Mouse (Mus musculus): ENCODE data around the gene Gm17622. TPM values are rescaled to one million over a fixed set of nuclear protein-coding genes. Genes with fewer than 3 reads are reported as not detected.
A peak's percentile ranks its signal among the peaks of the same experiment; 100 is the strongest.

Gm17622 gene
- polyA plus RNA-seq, 1 experiment from 2014 or later: not detected

DNA sequence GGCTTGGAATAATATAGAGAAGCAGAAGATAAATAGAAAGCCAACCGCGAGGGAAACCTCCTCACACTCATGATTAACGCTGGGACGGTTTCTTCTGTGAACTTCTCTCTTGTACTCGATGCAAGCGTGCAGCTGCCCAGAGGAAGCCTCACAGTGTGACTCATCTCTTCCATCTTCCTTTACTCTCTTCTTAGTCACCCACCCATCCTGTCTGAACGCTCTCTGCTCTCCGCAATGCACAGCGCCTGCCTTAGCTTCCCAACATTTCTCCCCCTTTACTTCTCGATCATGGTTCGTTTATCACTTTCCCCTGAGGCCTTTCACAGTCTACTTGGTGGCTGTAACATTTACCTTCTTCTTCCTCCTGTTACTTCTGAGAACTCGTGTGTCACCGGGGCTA lies 20.1 kb downstream of the Gm17622 start:
- DNase-seq (ENCODE audit: low spot score): peak; percentile 40

GRCm38 (mm10) chr13:96511262-96511661 lies 20.7 kb downstream of the Gm17622 start:
- DNase-seq (ENCODE audit: low spot score): no peak

DNA sequence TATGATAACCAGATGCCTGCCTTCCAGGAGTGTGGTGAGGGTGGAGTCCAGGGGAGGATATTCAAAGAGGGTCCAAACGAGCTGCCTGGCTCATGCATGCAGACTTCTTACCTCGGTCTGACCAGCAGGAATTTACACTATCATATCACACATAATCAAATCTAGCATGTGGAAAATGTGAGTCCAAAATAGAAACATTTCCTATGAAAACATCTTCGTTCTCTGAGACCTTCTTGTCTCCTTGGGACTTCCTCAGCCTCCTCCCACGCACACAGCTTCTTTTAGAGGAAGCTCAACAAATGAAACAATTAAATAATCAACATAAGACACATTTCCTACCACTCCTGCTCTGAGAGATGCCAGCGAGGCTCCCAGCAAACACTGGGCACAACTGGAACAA lies 21.4 kb downstream of the Gm17622 start:
- DNase-seq (ENCODE audit: low spot score): no peak

- no peak for DNase-seq (ENCODE audit: low spot score)
Observed at GRCm38 (mm10) chr13:96514154-96514942, 23.8 kb downstream of the Gm17622 start.

DNA sequence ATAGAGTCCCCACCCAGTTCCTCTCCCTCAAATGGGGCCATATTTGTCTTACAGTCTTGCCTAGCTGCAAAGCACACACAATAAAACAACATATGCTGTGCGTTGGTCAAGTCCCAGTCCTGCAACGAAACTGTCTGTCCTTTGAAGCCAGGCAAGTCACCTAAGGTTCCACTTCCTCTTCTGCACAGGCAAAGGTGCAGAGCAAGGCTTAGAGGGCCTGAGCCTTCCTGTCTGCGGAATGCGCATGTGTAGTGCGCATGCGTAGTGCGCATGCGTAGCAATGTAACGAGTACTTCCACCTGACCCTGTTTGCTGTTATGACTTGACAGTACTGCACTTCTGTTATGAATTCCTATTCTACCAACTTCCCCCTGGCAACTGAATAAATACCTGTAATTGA lies 25.7 kb downstream of the Gm17622 start:
- DNase-seq (ENCODE audit: low spot score): no peak

- DNase-seq (ENCODE audit: low spot score): no peak
Observed at GRCm38 (mm10) chr13:96517335-96517734, 26.8 kb downstream of the Gm17622 start.

DNA sequence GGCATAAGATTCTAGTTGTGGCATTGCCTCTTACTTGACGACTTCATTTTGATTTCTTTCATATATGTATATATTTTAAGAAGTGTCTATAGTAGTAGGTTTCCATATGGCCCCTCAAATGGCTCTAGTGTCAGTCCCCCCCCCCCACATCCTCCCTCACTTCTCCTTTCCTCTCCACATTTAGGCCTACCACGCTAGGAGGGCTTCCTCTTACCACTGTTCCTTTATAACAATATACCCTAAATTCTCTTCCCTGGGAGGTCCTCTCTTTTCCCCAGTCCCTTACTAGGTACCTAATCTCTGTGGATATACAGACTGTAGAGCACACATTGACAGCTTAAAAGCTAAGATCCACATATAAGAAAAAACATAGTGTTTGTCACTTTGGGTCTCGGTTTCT lies 30.8 kb downstream of the Gm17622 start:
- DNase-seq (ENCODE audit: low spot score): no peak

GRCm38 (mm10) chr13:96527022-96527421 lies 36.5 kb downstream of the Gm17622 start:
- DNase-seq (ENCODE audit: low spot score): no peak

- DNase-seq (ENCODE audit: low spot score): no peak
Observed at GRCm38 (mm10) chr13:96527856-96528255, 37.3 kb downstream of the Gm17622 start.

DNA sequence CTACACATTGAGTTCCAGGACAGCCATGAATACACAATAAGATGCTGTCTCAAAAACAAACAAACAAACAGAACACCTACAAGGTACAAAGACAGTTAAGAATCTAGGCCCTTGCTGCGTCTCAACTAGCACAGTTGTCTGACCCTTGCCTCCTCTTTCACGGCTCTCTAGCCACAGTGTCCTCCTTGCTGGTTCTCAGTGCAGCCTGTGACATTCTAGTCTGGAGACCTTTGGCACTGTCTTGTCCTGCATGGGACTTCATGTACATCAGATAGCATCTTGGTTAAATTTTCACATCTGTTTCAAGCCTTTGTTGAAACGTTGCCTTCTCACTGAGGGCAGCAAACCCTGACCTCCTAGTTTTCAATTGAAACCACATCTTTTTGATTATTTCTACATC lies 38.2 kb downstream of the Gm17622 start:
- no peak for DNase-seq (ENCODE audit: low spot score)

GRCm38 (mm10) chr13:96529542-96529941 lies 39.0 kb downstream of the Gm17622 start:
- DNase-seq (ENCODE audit: low spot score): no peak

GRCm38 (mm10) chr13:96530064-96530463 lies 39.5 kb downstream of the Gm17622 start:
- no peak for DNase-seq (ENCODE audit: low spot score)

DNA sequence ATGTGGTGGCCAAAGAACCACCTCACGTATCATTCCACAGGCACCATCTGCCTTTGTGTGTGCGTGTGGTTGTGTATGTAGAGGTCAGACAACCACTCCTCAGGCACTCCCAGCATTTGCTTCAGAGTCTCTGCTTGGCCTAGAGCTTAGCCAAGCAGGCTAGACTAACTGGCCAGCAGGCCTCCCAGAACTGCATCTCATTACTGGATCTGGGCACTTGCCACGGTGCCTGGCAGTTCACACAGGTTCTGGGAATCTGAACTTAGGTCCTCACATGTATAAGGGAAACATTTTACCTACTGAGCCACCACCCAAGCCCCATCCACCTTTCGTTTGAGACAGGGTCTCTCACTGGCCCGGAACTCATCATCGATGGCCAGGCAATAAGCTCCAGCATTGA lies 41.6 kb downstream of the Gm17622 start:
- DNase-seq (ENCODE audit: low spot score): no peak

- no peak for DNase-seq (ENCODE audit: low spot score)
Observed at GRCm38 (mm10) chr13:96533742-96534141, 43.2 kb downstream of the Gm17622 start.

GRCm38 (mm10) chr13:96536821-96537572 lies 46.5 kb downstream of the Gm17622 start:
- DNase-seq (ENCODE audit: low spot score): no peak

DNA sequence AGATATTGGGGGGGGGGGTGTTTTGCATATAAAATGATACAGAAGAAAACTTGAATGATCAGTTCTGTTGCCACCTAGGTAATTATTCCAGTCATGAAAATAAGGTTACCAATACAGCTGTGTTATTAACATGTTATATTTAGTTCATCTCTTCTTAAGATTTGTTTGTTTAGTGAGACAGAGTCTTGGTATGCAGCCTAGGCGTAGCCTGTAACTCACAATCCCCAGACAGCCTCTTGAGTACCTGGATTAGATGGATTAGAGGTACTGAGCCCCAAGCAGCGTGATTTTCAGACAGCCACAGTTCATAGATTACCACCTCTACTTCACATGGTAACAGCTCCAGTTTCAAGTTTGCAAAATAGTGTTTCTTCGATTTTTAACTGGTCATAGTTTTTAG lies 47.6 kb downstream of the Gm17622 start:
- DNase-seq (ENCODE audit: low spot score): no peak

Other genes starting within 250 kb of the Gm17622 start
- 15.8 and 23.3 TPM in 2 replicates for gene Poc5, start 102.4 kb upstream of the Gm17622 start, polyA plus RNA-seq (2015; fragmentation: Nextera tagmentation; extraction: Ambion mirVana)
- gene Ankdd1b, start 19.5 kb upstream of the Gm17622 start, polyA plus RNA-seq (2015; fragmentation: Nextera tagmentation; extraction: Ambion mirVana): 0.10 TPM in 1 of 2 replicates, not detected in the other
- gene Polk, start 51.8 kb downstream of the Gm17622 start, polyA plus RNA-seq (2015; fragmentation: Nextera tagmentation; extraction: Ambion mirVana): 6.0 and 7.2 TPM in 2 replicates
- 7.6 and 9.0 TPM in 2 replicates for gene Col4a3bp, start 51.9 kb downstream of the Gm17622 start, polyA plus RNA-seq (2015; fragmentation: Nextera tagmentation; extraction: Ambion mirVana)
- 61.6 and 62.3 TPM in 2 replicates for gene Hmgcr, start 180.2 kb downstream of the Gm17622 start, polyA plus RNA-seq (2015; fragmentation: Nextera tagmentation; extraction: Ambion mirVana)

Data from thymus, postnatal 0 days (tissue).